Mouse (Mus musculus) testis, postnatal 10 days (tissue): ENCODE data around the gene Zdhhc7.

ENCODE experiments used
- DNase-seq: peaks from one replicate; pipeline ENCODE4 v3.0.0; 2021; ENCODE audit warnings: low spot score

Gene Zdhhc7

DNA sequence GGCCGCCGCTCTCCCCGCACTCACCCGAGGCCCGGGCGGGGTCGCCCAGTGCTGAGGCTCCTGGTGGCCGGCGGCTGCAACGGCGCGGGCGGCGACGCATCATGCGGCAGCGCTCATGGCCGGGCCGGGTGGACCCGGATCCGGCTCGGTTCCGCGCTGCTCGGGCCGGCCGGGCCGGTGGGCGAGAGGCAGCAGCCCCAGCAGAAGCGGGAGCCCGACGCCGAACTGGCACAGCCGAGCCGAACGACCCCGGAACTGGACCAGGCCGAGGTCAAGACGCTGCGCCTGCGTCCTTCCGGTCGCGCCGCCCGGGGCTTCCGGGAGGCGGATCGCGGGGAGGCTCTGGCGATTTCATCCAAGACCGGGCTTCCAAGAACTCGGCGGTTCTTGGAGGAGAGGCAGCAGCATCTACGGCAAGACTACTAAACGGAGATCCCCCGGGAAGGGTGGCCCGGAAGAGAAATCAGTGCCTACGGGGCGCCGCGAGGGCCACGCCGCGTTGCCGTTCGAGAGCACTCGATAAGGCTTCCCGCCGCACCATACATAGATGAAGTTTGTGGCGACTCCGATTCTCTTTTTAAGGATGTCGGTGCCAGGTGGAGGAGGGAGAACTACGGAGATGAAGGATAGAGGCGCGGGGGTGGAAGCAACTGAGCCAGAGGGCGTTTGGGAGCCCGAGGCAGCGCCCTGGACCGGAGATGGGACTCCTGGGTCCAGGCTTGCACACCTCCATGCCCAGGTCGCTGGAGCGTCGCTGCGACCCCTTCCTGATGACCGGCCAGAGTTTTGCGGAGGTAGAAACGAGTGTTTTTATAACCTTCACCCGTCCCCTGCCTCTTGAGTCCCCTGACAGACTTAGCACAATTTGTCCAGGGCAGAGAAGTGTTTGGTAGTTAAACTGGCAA lies at the start of gene Zdhhc7:
TSS of gene Zdhhc7 (minus strand) at position 415 of the 905 bp plus-strand sequence.
- peak; percentile 83 for DNase-seq

DNA sequence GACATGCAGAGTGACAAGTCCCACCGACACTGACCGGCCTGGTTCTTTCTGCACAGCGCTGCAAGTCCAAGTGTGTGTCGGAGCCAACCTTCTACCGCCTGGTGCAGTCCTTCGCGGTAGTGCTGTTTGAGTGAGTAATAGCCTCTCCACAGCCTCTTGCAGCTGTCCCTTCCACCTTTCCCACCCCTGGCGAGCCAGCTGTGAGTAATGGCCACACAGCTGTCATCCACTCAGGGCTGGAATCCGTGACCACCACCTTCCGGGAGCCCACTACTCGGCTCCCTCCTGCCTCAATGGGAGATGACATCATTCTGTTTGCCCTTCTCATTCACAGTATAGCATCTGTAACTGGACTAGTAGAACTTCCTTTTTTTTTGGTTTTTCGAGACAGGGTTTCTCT lies 48.7 kb upstream of the Zdhhc7 start:
- no peak for DNase-seq

DNA sequence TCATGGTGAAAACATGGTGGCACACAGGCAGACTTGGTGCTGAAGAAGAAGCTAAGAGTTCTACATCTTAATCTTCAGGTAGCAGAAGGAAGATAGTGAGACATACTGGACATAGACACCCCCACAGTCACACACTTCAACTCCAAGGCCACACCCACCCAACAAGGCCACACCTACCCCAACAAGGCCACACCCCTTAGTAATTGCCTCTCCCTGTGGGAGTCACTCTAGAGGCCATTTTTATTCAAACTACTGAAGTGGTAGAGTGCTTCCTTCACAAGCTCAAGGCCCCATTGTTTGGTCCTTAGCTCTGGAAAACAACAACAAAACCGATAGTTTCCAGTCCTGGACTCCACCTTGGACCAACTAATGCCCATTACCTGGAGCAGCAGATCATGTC lies 44.8 kb upstream of the Zdhhc7 start:
- DNase-seq: no peak

DNA sequence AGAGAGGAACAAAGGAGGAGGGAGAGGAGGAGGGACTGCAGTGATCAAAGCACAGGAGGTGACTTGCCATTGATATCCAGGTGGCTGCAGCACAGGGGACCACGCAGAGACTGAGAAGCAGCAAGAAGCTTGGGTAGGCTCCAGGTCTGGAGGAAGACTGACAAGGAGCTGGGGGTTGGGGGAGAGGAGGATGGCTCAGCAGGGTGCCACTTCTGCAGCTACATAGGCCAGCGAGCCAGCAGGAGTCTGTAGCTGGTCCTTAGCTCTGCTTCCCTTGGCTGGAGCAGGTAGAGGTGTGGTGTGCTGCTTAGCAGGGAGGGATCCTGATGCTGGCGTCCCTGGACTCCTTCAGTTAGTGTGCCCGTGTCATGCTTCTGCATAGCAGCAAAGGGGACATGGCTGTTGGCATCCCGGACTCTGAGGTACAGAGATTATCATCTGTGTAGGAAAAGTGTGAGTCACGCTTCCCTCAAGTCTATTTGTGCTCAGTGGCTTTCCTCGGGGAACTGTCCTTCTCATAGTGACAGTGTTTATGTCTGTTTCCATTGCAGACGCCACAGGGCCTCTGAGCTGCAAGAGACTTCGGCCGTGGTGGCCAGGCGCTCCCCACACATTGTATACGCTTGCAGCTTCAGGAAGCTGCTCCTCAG lies 43.5 kb upstream of the Zdhhc7 start:
- DNase-seq: no peak

DNA sequence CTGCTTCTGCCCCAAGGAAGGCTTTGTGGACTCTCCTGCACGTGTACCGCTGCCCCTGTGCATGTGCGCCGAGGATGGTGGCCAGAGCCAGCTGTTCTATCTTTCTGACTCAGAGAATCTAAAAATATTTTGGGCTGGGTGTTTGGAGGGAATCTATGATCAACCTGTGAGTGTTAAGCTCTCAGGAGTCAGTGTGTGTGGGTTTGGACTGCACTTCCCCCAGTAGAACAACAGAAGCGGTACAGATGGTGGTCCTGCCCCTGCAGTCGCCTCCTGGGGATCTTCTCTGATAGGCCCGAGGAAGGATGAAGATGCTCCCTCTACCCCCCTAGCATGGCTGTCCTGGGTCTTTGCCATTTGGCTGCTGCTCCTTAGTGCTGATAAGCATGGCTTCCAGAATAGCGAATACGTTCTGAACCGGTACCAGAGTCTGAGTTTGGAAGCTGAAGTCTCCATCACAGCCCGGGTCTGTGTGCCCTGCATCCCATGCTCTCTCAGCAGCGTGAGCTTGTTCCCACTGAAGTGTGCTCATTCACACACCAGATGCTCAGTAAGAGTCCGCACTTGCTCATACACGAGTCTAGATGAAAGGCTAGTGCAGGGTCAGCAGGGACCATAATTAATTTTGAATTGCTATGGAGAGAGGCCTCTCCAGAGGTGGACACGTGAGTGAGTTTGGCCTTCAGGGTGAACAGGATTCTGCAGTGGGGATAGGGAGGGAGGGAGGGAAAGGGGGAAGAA lies 42.8 kb upstream of the Zdhhc7 start:
- no peak for DNase-seq

DNA sequence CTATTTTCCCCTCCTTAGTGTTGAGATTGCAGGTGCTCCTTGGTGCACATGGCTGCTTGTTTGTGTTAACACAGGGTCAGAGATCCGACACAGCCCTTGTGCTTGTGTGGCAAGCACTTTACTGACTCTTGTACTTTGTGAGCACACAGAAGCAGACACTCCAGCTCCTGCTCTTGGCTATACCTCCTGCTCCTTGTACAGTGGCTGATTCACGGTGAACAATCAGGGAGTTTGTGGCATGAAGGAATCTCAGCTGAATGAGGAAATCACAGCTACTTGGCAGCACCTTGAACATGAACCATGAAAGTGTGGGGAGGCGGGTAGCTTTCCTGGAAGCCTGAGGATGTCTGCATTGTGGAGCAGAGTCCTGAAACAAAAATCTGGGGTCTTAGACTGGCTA lies 39.5 kb upstream of the Zdhhc7 start:
- no peak for DNase-seq

DNA sequence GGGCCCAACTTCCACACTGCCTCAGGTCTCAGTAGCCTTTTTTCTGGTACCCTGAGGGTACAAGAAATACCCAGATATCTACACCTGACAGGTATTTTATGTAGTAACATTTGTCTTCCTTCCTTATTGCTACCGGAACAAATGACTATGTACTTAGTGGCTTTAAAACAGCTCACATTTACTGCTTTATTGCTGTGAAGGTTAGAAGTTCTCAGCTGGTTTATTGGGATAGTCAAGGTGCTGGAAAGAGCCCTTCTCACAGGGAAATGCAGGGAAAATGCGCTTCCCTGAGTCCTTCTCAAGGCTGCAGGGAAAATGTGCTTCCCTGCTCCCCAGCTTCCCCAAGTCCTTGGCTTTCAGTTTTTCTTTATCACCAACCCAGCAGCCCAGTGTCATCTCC lies 37.7 kb upstream of the Zdhhc7 start:
- DNase-seq: no peak

DNA sequence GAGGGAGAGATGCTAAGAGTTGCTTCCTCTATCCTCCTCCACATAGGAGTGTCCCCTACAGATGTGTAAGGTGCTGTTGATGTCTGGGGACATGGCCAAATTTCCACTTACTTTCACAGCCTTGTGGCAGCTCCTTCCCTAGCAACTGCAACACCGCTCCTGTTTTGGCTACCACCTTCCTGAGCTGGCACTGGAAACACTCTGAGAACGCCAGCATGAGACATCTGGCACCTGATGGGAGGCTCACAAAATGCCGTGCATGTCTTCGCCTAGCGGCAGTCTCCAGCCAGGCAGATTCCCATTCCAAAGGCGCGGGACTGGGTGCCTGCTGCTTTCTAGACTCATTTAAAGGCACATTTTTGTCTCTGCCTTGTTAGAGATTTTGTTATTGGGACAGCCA lies 35.3 kb upstream of the Zdhhc7 start:
- DNase-seq: no peak

DNA sequence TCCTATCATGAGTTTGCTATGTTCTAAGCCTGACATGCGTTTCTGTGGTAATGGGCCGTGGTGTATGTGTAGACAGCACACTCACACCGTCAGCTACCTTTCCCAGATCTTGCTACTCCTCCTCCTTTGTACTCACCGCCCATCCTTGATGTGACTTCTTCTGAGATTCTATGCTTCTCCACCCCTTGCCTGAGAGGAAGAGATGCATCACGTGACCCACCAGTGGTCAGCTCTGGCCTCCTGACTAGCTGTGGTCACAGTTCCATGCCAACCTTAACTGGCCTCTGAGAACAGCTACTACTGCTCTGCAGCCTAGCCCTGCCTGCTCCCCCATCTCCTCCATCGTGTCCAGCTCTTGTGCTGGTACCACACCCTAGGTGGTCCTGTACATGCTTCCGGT lies 34.4 kb upstream of the Zdhhc7 start:
- DNase-seq: no peak

DNA sequence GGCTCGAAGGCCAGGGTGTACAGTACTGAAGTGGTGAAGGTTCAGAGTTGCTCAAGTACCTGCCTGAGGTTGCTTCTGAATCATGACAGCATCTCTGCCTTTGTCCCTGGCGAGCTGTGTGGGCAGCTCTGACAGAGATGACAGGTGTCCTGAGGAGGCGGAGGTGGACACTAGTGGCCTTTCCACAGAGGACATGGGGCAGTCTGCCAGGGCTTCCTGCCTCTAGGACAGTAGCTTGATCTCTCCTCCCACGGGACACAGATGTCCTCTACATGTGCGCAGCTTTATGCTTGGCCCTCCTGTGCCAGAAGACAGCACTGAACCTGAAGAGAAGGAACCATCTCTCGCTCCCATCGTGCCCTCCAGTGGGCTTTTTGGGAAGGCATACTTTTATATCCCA lies 31.9 kb upstream of the Zdhhc7 start:
- no peak for DNase-seq

DNA sequence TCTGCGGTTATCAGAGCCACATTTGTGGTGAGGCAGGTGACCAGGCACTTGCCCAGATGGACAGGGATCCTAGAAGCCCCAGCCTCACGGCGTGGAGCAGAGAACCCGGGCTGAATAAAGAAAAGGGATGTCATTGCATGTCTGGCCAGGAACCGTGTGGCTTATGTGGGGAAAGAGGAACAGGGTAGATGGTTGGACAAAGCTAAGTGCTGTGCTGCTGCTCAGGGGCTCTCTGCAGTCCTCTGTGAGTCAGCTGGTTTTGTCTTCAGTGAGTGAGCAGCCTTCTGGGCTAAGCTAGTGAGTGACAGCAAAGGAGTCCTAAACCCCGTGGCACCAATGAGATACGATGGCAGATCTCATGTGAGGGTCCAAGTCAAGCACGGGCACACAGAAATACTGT lies 29.9 kb upstream of the Zdhhc7 start:
- DNase-seq: no peak

DNA sequence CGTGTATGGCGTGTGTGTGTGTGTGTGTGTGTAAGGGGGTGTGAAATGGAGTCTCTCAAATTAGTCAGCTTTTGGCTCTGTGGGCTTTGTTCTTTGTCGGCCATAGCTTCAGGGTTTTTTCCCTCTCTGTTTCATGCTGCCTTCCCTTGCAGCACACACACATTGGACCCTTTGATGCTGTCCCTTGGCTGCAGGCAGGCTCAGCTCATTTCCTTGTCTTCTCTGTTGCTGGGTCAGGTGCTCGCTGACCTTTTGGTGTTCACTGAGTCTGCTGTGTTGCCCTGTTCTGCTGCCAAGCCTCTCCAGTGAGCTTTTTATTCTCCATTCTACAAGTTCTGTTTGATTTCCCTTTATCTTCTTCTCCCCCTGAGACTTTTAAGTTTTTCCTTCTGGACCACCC lies 28.3 kb upstream of the Zdhhc7 start:
- DNase-seq: no peak

DNA sequence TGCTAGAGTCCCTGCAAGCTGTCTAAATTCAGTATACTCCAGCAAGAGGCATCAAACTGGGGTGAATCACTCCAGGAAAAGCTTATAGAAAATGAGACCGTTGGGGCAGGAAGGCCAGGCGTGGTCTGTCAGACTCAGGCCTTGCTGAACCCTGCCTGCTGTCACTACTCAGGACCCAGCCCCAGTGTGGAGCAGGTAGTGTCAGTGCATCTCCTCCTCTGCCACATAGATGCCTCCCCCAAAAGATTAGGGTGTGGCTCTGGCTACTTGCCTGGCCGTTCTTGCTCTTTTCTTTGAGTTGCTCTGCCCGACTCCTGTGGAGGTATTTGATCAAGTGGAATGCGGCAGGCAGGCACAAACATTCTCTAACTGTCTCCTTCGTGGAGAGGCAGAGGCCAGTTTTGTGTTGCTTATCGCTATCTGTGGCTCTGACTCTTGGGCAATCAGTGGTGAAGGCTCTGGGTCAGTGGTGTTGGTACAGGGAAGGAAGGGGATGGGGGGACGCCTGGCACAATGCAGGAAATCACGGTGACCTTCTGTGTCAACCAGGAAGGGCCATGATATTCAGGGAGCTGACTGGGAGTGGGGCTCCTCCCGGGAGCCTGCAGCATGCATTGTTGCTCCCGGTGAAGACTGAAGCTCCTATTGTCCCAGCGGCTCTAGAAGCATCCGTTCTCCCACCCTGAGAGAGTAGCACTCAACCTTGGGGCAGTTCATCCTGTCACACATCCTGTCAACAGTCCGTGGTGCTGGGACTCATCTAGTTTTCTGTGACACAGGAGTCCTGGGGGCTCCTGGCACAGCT lies 25.3 kb upstream of the Zdhhc7 start:
- DNase-seq: no peak

DNA sequence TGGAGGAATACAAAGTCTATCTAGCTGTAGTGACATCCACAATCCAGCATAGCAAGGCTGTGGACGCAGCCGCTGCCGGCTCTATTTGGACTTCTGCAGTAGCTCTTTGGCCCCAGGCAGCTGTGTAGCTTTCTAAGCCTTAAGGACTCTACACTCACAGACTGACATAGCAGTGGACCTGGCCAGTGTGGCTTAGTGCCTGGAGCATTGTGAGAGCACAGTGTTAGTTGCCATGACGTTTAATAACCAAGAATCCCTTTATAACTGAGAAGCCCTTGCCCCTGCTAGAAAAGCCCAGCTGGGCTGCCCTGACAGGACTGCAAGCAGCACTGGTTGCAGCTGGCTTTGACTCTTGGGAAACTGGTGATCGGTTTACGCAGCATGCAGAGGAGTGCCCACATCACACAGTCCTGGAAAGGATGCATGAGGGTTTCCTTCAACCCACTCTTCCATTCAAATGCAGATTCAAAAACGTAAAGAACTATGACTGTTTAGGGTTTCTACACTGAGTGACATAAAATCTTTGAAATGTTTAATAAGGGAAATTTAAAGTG lies 23.6 kb upstream of the Zdhhc7 start:
- no peak for DNase-seq

DNA sequence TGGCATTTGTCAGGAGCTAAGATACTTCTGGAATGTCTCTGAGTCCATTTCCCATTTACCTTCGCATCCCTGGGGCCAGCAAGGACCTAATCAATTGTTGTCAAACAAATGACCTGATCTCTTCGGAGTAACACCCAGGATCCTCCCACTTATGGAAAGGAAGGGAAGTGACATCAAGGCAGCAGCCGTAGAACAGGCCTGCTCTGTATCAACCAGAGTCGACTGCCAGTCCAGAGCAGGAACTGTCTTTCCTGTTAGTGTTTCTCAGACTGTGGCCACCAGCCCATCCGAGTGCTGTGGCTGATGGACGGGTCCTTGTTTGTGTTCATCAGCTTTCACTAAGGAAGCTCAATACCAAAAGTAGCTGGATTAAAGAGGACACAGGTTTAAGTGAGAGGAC lies 23.0 kb upstream of the Zdhhc7 start:
- DNase-seq: no peak

DNA sequence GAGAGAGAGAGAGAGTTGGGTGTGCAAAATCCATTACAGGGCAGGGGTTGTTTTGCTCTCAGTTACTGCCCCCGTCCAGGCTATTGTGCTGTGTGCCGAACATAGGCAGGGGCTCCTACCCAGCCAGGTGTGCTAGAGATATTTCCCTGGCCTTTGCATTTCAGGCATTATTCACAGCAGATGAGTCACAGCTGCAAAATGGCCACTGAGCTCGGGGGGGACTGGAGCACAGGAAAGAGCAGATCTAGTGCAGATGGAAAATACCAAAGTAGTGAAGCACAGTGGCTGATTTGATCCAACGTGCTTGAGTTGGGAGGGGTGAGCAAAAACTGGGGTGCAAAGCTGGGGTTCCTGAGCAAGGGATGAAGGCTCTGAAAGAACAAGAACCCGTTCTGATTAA lies 19.7 kb upstream of the Zdhhc7 start:
- no peak for DNase-seq

DNA sequence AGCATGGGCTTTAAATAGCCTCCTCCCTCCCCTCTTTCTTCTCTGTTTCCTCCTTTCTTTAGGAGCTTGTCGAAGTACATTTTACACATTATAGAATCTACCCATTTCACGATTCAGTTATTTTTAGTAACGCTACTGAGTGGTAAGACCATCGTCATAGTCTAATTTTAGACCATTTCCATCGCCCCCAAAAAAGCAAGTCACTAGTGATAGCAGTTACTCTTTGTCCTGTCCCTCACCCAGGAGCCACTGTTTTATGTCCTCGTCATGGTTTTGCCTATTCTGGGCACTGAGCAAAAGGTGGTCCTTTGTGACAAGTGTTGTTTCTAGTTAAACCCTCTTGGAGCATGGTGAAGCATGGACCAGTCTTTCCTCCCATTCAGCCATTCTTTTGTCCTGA lies 18.6 kb upstream of the Zdhhc7 start:
- DNase-seq: no peak

DNA sequence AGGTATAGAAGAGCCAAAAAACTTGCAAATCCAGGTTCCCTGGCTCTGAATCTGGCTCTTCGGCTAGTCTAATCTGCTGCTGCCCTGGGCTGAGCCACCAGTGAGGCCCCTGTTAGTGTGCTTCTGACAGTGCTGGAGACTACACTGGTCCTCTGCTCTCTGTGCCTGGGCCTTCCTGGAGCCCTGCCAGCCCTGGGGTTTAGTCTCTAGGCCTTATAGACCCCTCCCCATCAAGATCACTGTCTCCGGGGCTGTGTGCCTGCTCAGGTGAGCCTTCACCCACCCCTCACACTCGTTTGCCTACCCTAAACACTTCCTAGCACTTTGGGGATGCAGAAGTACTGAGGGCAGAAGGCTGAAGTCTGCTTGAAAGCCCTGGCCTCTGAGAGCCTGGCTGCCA lies 18.1 kb upstream of the Zdhhc7 start:
- DNase-seq: no peak

DNA sequence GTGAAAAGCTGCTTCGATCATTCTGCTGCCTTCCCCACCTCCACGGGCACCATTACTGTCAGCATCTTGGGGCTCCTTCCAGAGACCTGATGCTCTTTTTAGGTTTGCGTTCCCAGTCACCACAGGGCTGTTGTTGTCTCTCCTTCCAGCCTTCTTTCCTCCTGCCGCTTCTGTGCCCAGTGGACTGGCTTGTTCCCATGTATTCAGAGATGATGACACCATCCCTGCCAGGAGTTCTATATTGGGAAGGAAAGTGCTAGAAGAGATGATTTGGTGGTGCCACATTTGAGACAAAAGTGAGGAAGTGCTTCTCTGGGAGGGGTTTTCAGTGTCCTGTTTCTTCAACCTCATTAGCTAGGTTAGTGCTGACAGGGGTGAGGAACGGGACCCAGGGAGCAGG lies 17.6 kb upstream of the Zdhhc7 start:
- no peak for DNase-seq

DNA sequence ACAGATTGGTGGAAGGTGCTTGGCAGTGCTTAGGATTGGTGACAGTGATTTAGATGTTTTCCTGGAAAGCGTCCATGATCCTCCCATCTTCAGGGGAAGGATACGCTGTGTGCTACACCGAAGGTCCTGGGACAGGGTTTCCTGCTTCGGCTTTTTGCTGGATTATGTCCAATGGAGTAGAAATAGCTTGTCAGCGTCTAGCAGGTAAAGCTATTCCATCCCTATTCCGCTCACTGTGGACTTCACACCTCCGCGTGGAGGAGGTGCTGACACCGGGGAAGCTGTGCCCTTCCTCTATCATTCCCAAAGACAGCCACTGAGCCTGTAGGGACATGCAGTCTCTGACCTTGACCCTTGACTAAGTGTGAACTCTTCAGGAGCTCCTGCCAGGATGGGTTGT lies 16.9 kb upstream of the Zdhhc7 start:
- no peak for DNase-seq

DNA sequence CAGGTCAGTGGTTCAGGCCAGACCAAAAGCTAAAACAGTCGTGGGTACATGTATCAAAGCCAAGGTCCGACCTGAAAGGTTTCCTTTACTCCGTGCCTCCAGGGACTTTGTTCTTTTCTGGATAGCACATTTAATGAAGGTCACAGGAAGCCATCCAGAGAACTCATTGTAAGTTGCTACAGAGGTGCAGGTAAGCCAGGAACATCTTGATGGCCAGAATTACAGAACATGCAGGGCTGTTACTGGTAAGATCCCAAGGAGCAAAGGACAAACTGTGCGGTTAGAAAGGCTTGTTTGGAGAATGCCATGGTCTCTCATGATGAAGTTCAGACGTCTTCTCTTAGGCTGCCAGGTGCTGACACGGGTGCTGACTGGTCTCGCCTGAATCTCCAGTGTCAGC lies 15.3 kb upstream of the Zdhhc7 start:
- DNase-seq: no peak

DNA sequence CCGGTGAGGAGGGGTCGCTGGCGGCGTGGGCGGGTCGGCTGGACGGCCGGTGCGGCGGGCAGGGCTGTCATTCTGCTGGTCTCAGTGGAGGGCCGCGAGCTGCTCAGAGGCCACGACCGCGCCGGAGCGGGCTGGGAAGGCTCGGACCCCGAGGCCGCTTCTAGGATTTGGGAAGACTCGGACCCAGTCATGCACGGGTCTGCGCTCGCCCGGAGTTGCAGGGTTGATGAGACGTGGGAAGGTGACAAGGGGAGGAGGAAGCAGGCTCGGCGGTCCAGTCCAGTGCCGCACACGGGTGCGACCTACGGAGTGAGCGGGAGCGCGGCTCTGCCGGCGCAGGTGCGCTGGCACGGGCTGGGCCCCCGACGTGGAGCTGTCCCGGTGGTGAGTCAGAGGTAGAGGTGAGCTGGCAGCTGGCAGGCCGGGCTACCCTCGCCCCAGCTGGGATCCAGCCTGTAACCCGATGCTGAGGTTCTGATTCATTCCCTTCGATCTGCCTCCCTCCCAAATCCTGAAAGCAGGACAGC lies 13.1 kb upstream of the Zdhhc7 start:
- no peak for DNase-seq
